Mouse (Mus musculus): ENCODE results near the gene Naa25.
A peak's percentile ranks its signal among the peaks of the same experiment; 100 is the strongest.

GRCm38 (mm10) chr5:121385461-121386119 is 12.1 kb upstream of the Naa25 start, which contains the start of gene Trafd1:
- TF ChIP-seq ZNF384 (IDR thresholded peaks at IDR 0.05; ENCODE audit: low read depth, low read length): no peak
- no peak for TF ChIP-seq ZC3H11A (IDR thresholded peaks at IDR 0.05; ENCODE audit: borderline replicate concordance, low read depth, low read length)
- peak; percentile 27; the same call in 1 of the 2 replicates for TF ChIP-seq CHD2 (IDR thresholded peaks at IDR 0.05; ENCODE audit: low read depth, low read length)
- no peak for TF ChIP-seq MAFK (IDR thresholded peaks at IDR 0.05; ENCODE audit: insufficient read depth, low read depth, low read length)
